Mouse (Mus musculus): ENCODE results near the gene Setd7.

The Setd7 gene

DNA sequence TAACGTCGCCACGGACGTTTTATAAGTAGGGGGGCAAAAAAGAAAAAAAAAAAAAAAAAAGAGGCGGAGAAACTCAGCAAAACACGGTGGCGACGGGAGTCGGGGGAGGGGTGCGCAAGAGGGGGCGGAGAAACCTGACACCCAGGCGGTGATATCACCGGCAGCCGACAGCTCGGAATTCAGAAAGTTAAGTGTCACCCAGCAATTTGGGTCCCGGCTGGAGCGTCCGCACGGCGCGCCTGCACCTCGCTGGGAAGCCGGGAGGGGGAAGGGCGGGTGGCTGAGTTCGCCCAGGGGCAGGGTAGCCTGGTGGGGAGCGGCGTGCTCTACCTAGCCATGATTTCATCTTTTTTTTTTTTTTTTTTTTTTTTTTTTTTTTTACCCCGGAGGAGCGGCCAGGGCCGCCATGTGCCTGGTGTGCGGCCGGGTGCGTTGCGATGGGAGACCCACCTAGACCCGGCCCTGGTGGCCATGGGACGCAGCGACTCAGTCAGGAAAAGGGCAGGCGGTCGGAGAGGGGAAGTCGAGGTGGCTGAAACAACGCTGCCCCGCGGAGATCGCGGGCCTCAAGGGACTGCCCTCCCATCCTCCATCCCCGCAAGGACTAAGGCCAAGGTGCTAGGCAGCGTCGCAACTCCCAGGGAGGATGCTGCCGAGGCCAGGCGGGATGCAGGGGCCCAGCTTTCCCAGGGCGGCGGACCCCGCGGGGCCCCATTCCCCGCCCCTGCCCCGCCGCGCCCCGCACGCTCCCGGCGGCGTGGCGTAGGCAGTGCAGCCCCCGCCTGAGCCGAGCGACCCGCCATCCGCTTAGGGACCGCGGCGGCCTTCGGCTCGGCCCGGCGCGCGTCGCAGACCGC lies 857 bp downstream of the Setd7 start:
- DNase-seq (ENCODE audit: low read depth) = peak; percentile 66

DNA sequence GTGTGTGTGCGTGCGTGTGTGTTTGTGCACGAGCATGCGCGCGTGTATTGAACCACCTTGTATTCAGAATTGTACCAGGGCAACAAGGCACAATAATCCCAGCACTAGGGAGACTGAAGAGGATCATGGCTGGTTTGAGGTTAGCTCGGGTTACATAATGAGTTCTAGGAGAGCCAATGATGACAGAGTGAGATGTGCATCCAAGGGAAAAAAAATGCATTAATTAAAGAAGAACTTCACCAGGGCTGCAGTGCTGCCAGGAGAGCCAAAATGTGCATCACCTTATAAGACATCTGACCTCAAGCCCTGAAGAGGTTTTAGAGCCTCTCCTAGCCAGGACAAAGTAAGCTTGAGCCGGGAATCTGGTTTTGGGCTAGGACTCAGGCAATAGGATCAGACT lies 5.1 kb downstream of the Setd7 start:
- no peak for DNase-seq (ENCODE audit: low read depth)

DNA sequence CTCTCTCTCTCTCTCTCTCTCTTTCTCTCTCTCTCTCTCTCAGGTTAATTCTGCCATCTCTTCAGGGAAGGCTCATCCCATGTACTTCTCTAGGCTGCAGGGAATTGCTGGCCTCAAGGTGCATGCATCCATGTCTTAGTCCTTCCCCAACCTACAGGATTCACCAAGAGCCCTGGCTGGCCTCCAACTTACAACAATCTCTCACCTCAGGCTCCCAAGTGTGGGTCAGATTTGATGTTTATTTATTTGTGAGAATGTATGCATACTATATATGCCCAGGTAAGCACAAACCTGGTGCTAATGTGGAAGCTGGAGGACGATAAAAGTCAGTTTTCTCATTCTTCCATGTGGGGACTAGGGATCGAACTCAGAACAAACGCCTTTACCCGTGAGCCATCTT lies 5.8 kb downstream of the Setd7 start:
- no peak for DNase-seq (ENCODE audit: low read depth)

DNA sequence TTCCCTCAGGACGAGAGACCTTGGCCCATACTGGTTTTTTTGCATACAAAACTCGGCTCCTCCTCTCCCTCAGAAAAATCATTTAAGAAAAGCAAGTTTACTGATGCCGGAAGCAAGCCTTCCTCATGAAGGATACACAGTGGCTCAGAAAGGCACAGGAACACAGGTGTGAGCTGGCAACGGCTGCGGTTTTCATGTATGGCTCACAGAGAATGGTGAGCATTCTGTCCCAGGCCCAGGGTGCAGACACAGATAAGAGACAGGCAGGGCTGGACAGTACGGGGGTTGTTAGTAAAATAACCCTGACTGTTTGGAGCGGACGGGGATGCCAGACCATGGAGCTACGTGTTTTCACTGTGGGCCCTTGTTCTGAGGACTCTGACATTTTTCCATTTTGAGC lies 6.6 kb downstream of the Setd7 start:
- no peak for DNase-seq (ENCODE audit: low read depth)

DNA sequence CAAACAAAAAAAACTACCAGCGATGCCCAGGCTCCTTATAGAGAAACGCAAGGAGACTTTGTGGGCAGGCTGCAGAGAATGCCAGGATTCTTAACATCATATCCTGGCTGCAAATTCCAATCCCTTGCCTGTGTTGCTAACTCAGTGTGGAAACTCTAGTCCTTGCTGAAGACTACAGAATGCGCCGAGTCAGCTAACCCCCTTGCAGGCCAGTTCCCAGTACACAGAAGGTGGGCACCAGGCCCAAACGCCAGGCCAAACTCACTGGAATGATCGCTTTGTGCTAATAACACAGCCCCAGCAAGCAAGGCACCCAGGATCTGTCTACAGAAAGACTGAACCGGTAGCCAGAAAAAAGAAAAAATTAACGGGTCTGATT lies 7.2 kb downstream of the Setd7 start:
- DNase-seq (ENCODE audit: low read depth) = no peak

DNA sequence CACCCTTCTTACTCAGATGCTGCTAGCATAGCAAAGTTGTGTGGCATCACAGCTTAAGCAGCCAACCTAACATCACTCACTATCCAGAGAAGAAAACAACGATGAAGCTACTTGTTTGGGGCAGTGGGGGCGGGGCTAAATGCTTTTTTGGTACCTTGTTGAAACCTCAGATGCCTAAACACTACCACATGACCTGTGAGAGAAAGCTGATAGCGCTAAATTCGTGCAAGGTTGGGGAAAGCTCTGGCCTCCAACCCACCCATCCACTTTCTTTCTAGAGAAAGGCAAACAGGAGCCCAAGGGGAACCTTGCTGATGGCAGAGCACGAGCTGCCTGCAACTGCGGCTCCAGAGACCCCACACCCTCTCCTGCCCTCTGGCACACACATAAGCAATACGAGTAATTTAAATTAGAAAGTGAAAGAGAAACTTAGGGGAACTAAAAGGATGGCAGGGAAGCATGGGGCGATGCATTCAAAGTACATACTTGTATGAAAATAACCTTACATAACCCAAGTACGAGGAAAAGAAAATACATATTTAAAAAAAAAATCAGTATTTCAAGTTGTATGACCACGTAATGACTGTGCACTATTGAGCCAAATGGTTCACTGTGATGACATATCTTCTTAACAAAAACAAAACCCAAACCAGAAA lies 7.7 kb downstream of the Setd7 start:
- no peak for DNase-seq (ENCODE audit: low read depth)

DNA sequence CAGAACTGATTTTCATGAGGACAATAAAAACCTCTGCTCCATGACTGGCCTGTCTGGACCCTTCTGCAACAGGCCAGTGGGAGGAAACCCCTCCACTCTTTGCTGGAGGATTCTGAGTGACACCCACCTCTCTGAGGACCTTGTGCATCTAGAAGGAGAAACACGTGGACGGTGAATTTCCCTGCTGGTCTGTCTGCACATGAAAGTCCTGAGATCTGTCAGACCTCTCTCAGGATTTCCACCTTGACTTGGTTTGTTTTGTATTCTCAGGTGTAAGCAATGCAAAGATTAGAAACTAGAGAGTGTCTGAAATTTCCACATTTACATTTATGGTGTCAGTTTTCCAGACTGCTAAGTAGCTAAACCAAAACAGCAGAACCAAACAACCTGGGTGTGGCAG lies 8.5 kb downstream of the Setd7 start:
- DNase-seq (ENCODE audit: low read depth) = no peak

DNA sequence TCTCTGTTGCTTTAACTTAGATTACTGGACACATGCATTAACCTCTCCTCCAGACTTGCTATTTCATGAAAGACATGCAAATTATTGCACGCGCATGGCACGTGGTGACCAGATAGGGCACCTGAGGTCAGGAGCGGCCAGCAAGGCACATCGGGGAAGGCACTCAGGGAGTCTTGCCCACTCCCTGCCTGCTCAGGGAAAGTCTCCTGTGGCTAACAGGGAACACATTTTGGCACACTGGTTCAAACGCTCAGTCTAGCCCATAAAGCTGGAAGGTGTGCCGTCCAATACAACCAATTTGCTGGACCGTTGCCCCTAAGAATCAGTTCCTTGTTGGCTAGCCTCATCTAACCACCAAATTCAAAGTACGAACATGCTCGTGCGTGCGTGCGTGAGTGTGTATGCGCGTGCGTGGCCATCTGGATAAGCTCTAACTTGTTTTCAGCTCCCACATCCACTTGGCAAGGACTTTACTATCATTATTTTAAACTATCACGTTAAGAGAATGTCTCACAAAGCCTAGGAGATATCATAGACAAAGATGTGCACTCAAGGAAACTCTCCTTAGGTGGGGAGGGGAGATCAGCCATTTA lies 11.6 kb downstream of the Setd7 start:
- DNase-seq (ENCODE audit: low read depth) = no peak

DNA sequence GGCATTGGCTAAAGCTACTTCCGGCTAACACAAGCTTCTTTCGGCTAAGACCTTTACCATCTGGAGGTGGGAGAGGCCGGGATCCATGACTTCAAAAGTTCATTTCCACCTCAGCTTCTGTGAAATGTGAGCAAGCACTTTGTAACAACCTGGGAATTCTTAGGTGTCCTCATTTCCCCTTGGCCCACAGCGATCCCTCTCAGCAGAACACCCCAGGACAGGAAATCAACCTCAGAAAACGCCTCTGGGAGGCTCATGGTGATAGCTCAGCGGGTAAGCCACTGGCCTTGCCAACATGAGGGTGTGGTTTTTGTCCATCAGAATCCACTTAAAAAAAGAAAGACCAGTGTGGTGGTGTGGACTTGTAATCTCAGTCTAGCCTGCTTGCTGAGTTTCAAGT lies 13.1 kb downstream of the Setd7 start:
- no peak for DNase-seq (ENCODE audit: low read depth)

DNA sequence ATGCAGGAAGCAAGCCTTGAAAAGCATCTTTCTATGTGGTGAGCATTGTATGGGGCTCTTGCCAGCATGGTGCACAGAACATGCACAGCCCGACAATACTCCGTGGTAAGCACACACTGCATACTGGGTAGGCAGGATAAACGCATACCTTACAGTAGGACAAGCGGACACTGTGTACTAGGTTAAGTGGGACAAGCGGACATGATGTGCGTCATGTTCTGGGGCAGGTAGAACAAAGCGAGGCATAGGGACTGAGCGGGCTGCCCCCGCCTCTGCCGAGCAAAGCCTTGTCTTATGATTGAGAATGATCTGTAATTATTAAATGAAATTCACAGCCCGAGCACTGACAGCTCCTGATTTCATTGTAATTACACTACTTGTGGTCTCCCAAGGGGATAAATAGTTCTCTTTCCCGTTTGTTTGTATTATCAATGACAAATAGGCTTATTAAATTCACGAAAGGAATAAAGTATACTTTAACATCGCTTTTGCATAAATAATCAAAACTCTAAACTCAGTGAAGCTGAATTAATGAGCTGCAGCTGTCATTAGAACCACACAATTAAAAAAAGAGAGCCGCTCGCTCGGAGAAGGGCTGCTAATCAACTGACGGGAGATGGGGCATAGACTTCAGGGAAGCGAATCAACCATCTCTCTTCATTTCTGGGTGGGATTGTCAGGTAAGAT lies 16.1 kb downstream of the Setd7 start:
- DNase-seq (ENCODE audit: low read depth) = no peak

DNA sequence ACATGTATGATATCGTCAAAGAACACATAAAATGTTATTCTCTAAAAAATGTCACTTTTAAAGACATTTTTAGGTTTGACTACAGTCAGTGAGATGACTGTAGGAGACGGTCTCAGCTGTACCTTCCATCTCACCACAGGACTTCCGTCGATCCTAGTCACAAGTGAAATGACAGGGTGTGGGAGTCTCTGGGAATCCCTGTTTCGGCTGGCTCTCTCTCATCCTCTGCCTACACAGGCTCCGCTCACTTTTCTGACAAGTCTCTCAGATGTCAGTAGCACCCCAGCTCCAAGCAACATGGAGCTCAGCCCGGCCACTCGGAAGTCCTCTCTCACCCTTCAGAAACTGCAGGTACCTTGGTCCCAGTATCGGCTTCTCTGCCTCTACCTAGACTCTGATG lies 20.0 kb downstream of the Setd7 start:
- DNase-seq (ENCODE audit: low read depth) = no peak

DNA sequence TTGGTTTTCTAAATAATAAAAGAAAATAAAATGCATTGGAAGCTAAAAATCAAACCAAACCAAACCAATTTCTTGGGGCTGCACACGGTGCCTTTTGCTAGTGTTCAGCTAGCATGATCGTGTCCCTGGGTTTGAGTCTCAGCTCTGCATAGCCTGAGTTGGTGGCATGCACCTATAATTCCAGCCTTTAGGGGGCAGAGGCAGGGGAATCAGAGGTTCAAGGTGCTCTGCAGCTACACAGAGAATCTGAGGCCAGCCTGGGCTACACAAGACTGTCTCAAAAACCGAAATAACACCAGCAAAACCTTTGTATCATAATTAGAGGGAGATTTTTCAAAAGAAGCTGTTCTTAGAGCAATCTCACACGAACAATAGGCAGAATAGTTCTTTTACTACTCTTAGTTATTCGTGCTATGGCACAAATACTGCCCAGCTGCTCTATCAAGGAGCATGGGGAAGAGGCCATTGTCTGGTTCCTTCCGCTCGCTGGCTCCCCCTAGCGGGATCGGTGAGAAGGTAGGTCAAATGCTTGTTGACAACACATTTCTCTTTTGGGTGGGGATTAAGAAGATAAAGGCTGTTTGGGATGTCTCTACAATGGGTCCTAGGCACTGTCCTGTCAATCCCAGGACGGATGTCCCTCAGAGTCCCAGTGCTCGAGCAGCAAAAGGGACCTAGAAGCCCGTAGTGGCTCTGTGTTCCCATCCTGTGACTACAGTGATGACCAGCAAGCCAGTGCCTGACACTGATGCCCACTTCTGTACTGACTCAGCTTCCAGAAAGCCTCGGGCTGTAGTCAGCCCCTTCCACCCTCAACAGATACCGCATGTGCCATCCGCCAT lies 20.9 kb downstream of the Setd7 start:
- peak; percentile 83 for DNase-seq (ENCODE audit: low read depth)

DNA sequence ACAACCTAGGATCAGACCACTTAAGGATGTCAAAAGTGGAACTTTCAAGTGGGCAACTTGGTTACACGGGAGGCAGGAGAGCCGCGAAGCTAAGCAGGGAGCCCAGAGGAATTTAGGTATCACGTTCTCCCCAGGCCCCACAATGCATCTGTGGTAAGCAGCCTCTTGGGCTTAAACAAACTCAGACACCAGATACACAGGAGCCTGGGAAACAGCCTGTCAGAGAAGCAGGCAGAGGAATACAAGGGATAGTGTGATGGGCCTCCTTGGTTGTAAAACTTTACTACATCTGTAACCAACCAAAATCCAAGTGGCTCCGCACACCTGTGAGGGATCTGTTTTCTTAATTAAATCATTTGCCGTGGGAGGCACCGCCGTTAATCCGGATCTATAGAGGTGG lies 26.7 kb downstream of the Setd7 start:
- no peak for DNase-seq (ENCODE audit: low read depth)

DNA sequence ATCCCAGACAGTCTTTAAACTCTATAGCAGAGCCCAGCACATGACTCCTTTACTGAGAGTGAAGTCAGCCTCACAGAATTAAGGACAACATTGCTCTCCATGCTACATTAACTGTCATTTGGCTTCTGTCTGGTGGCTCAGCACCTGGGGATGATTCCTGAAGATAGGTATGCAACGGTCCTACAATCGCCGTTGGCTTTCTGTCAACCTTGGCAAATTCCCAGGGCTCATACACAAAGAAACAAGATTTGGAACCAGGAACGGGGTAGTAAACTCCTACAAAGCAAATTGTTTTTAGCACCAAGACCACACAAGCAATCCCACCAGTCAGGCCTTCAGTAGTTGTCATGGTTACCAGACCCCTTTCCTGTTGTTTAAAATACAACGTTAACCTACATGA lies 27.1 kb downstream of the Setd7 start:
- no peak for DNase-seq (ENCODE audit: low read depth)

DNA sequence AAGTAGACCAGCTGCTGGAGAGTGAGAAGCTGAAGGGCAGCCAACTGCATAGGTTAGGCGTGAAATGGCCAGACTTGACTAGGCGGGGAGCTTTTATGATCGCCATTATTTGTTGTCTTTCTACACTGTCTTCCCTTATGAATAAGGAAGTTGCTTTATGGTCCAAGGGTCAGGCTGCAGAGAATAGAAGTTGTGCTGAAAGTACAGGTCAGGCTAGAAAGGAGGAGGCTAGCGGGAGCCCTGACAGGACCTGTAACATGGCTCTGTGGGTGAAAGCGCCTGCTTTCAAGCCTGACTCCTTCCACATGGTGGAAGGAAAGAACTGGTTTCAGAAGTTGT lies 28.4 kb downstream of the Setd7 start:
- DNase-seq (ENCODE audit: low read depth) = no peak

DNA sequence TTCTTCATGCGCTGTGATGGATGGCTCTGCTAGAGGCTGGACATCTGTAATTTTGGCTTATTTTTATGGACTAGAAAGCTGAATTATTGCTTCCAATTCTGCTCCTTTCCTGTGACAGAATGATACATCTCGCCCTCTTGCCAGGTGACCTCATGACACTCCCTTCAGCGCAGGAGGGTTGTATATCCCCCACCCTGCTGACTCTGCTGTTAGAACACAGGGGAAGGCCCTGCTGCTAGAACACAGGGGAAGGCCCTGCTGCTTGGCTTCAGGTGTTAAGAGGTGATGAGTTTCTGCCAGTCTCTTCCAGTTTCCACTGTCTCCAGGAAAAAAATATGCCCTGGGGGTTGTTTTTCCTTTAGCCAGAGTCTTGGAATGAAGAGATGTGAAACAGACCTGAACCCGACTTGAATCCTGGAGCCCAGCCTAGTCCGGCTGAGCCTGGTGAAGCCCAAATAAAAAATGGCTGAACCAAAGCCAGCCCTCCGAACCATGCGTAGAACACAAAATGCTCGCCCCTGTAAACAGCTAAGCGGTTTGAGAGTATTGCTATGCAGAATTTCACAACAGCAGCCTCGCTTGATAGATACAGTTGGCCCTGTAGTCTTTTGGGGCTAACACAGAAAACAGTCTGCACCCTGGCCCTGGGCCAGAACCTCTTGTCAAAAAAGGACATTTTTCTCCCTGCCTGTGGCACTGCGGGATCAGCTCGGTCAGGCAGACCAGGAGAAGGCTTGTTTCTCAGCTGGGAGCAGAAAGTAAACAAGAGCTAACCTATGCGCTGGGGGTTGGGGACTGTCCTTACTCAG lies 29.0 kb downstream of the Setd7 start:
- DNase-seq (ENCODE audit: low read depth) = no peak

DNA sequence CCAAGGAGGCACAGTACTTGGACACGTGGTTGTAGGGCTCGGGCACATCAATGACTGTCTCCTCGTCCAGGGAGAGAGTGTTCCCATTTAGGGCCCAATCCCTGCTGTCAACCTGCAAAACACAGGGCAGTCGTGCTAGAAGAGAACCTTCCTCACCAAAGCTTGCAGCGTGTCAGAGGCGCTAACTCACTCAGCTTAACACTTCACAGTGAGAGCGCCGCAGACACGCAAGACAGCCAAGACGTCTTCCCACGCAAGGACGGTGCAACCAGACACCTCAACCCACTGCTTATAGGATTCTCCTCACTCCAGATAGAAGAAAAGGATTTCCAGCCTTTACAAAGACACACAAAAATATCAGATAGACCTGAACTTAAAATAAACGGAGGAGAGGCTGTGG lies 33.8 kb downstream of the Setd7 start:
- DNase-seq (ENCODE audit: low read depth) = no peak

DNA sequence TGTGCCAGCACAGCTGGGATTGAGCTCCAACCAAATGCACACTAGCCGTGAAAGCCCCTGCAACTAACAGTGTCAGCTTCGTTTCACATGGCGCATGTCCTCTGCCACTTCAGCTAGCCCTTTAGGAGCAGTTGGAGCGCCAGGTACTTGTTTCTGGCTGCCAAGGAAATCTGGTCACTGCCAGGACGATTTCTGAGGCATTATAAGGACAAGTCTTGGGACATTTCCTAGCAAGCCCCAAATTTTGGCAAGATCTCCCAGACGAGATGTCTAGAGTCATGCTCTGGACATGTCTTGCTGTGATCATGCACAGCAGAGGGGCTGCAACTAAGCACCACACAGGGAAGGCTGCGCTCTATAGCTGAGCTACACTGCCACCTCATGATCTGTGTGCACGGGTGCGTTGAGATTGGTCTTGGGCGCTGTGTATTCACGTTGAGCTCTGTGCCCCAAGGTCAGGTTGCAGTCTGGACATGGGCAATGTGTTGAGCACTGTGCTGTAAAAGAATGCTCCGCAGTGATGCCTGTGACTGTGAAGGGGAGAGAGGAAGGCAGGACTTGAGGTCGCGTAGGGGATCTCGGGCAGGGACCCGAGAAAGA lies 35.4 kb downstream of the Setd7 start:
- no peak for DNase-seq (ENCODE audit: low read depth)

DNA sequence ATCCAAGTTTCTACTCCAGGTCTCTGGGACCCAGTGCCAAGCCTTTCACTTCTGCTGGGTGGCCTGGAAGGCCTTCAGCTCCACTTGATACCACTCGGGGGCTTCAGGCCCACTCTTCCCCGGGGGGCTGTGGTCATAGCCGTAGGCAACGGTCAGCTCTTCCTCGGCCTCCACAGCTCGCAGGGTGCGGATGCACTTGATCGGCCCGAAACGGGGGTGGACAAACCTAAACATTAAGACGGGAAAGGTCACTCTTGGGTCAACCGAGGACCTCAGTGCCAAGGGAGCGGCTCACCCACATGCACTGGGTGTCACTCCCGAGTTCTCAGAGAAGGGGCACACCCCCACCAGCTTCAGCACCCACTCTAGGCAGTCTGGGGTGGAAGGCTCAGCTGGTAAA lies 39.4 kb downstream of the Setd7 start:
- DNase-seq (ENCODE audit: low read depth) = no peak

DNA sequence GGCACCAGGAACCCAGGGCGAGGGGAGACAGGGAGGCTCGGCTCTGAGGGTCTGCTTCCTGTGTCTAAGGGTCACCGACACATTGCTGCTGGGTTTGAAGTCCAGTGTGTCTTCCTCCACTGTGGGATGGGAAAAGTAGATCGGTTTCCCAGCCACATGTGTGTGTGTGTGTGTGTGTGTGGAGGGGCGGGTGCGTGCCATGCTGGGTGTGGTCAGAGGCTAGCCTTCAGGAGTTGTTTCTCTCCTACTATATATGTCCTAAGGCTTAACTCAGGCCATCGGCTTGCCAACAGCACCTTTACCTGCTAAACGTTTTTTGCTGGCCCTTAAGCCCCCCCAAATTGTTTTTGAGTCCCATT lies 41.9 kb downstream of the Setd7 start:
- no peak for DNase-seq (ENCODE audit: low read depth)

All from c-Kit-positive CD71-negative TER-119-negative erythroid progenitor cells, embryonic 14.5 days (primary cell).